Mouse (Mus musculus): ENCODE measurements around the gene Slc25a45.

- TF ChIP-seq POLR2A (IDR thresholded peaks at IDR 0.05; ENCODE audit: borderline replicate concordance, control insufficient read depth, low read depth, low read length): no peak
- TF ChIP-seq CTCF (IDR thresholded peaks at IDR 0.05; ENCODE audit: control insufficient read depth, insufficient read depth, low read length): no peak
These were observed 31.5 kb upstream of the Slc25a45 start for GRCm38 (mm10) chr19:5846154-5846553.
